Mouse (Mus musculus) thymus, postnatal 36 days (tissue): ENCODE data around the gene Ccdc155.

Experiments used
- DNase-seq, 2 experiments: peaks; one replicate each; pipeline ENCODE4 v3.0.0; 2022; ENCODE audit warnings: mixed read lengths in 2 of 2

Ccdc155 gene

DNA sequence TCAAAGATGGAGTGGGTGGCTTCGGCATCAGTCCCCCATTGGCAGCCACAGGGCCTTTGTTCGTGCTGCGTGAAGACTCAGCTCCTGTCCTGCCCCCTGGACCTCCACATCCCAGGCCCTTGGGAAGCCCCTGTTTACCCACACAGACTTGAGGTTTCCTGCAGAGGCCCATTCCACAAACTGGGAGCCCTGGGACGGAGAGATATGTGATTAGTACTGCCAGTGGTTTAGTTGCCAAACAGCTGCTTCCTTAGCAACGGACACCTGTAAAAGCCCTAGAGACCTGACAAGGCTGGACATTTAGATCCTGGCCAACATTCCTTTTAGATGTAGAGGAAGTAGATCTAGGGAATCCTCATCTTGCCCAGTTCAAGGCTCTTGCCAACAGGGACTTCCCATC, 62.8 kb downstream of the Ccdc155 start:
- no peak for DNase-seq

DNA sequence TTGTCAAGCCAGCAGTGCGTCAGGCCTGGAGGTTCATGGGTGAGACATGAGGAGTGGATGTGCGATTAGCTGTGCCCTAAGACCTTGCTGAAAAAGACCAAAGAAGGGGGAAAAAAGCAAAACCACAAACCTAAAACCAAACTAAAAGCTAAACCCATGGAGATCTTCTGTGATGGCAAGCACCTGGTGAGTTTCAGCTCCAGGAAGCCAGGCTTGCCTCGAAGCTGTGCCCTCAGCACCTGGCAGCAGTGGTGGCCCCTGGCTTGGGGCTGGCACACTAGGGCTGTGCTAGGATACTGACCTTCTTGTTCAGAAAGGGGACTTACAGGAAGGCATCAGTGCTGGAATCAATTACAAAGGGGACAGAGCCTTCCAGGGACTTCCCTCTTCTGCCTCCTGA, 63.4 kb downstream of the Ccdc155 start:
- DNase-seq = peak; percentile 39 to 69

DNA sequence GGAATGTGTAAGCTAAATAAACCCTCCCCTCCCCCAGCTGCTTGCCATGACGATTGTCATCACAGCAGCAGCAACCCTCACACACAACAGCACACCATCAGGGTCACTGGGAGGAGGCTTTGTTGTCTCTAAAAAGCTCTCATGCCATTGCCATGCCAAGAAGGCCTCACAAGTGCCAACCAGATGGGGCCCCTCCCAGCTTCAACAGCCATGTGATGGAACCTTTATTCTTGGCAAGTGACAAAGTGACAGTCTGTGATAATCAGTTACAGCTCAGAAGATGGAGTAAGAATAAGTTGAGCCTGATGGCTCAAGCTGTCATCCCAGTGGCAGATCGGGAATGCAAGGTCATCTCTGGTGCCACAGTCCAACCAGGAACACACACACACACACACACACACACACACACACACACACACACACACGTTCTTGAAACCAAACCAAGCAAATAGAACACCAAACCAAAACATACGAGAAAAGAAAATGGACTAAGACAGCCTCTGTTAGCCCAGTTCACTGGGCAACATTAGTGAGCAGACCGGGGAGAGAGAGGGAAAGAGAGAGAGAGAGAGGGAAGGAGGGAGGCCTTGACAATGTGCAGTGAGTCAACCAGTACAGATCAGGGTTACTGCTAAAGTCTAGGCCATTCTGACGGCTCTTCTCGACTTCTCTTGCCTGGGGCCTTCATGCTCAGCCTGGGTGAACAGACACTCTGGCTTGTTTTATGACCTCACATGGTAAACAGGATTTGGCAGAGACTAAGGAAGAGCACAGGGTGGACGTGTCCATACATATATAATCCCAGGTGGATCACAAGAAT, 64.6 kb downstream of the Ccdc155 start:
- DNase-seq = no peak

DNA sequence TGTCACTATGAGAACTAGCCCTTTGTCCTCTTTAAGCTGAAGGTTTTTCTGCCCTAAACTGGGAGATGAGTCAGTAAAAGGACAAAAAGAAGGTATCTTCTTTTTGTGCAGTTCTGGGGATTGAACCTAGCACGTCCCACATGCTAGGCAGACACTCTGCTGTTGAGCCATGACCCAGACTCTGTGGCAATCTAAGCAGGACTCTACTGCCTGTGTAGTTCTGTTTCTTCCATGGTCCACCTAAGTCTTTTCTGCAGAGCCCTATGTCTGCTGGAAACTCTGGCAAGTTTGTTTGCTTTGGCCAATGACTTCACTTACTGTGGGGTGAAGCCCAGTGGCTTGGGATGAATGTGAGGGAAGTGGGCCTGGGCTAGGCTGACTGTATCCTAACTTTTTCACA, 66.3 kb downstream of the Ccdc155 start:
- DNase-seq = no peak

DNA sequence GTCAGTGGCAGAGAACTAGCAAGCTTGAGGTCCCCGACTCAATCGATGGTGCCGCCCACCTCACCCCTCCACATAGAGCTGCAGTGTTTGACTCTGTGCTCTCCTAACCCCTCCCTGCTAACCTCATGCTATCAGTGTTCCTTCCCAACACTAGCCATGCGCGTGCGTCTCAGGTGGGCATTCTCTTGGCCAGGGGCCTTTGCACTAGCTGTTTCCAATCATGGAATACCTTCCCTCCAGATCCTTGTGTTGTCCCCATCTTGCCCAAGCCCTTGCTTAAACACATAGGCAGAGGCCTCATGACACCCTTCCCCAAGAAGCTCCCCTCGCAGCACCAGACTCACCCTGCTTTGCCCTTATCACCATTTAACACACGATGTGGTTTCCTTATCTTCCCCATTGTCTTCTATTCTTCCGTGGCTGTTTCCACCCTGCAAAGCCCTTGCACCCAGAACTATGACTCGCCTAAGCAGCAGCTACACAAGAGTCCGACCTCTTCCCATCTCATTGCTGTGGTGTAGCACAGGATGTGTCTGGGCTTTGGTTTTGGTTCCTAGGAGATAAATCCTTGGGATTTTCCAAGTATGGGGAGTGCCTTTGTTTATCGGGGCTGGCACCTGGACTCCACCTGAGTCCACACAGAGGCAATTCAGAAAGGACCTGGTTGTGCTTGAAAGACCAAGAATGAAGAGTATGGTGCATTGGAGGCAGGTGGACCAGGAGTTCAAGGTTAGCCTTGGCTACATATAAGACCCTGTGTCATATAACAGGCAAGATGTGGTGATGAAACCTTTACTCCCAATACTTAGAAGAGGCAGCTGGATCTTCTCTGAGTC, 67.3 kb downstream of the Ccdc155 start:
- DNase-seq = peak; percentile 40 to 59

DNA sequence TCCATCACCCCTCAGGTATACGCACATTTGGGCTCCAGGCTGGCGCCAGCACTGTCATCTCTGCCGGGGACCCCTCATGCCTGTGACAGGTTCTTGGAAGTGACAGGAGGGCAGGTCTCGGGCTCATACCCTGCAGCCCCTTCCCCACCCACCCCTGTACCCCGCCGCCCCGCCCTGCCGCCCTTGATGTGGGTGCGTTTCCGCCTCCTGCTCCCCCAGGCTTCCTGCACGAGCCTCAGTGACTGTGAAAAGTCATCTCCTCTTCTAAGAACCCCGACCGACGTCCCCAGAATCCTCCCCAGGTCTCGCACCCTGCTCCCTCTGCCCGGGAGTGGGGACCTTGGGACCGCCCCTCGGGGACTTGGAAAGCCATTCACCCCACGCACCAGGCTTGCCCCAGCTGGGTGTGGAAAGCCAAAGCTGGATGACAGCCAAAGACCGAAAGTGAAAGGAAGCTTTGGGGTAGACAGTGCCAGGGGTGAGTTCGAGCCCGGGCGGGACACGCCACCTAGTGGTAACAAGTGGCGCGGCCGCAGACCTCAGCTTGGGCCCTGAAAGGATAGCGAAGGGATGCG, 68.6 kb downstream of the Ccdc155 start, which contains the start of the genes Gm45713 and Flt3l:
Gene Gm45713, minus strand, starts transcription at position 239 of the 575 bp plus-strand sequence.
Gene Flt3l, minus strand, starts transcription at position 440 of the 575 bp plus-strand sequence.
- peak; percentile 91 for DNase-seq

DNA sequence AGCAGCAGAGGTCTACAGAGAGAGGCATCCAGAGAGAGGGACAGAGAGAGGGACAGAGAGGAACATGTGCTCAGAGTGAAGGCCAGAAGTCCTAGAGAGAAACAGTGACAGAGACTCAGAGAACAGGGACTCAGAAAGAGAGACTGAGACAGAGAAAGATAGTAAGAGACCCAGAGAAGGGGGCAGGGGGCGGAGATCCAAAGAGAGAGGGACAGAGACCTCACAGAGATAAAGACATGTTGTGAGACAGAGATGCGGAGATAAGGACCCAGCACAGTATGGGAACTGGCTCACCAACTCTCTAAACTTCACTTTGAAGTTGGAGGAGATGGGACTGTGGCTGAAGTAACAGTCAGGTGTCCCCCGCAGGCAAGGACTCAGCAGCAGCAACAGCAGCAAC, 69.3 kb downstream of the Ccdc155 start:
- DNase-seq = no peak

DNA sequence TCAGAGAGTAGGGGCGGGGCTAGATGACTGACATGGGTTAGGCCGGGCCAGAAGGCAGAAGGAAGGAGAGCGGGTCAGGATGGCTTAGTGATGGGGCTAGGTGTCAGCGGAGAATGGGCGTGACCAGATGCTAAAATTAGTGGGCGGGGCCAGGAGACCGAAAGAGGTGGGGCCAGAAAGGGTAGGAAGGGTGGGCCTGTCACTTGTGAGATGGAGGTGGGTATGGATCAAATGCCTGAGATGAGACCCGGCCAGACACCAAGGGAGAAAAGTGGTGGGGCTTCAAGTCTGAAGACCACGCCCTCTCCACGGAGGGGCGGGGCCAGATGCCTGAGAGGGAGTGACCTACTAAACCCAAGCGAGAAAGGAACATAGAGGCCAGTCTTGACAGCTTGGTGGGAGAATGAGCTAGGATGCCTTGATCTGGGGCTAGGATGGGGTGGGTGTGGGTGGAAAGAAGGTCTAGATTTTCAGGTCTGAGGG, 70.1 kb downstream of the Ccdc155 start:
- peak; percentile 40 to 64 for DNase-seq
